Mouse (Mus musculus) limb, embryonic 14.5 days (tissue): ENCODE measurements around the gene Tbp. TPM values are rescaled to one million over a fixed set of nuclear protein-coding genes. Genes with fewer than 3 reads are reported as not detected.
A peak's percentile ranks its signal among the peaks of the same experiment; 100 is the strongest.

Experiments used
- ATAC-seq: fragments of 200-750 bp; cut with Nextera tagmentation; 2 replicates; pipeline ENCODE4 v1.8.0; 2017; ENCODE audit warnings: low read depth, moderate number of reproducible peaks, moderate TSS enrichment; ENCODE audit not compliant: low FRiP score
- DNase-seq: peaks from one replicate; pipeline ENCODE4 v3.0.0-alpha.2; 2015; ENCODE audit warnings: low spot score
- H3K27ac ChIP-seq: fragments of 300-500 bp; sonication (generic); replicated peaks from 2 replicates; pipeline ENCODE4 v1.5.1; 2014; ENCODE audit warnings: low read depth, mild to moderate bottlenecking, low read length, moderate library complexity, mixed read lengths
- H3K27me3 ChIP-seq: fragments of 300-500 bp; sonication (generic); 2 replicates; pipeline ENCODE4 v1.6.1; 2014; ENCODE audit warnings: low read length, mixed read lengths; ENCODE audit not compliant: control insufficient read depth, insufficient read depth
- H3K36me3 ChIP-seq: fragments of 300-500 bp; sonication (generic); 2 replicates; pipeline ENCODE4 v1.6.1; 2014; ENCODE audit warnings: mild to moderate bottlenecking, low read length, moderate library complexity, mixed read lengths; ENCODE audit not compliant: control insufficient read depth, insufficient read depth
- H3K4me1 ChIP-seq: fragments of 300-500 bp; sonication (generic); 2 replicates; pipeline ENCODE4 v1.6.1; 2014; ENCODE audit warnings: antibody characterized with exemption, low read length, mixed read lengths; ENCODE audit not compliant: control insufficient read depth, insufficient read depth
- H3K4me2 ChIP-seq: fragments of 300-500 bp; sonication (generic); replicated peaks from 2 replicates; pipeline ENCODE4 v1.6.1; 2014; ENCODE audit warnings: low read depth, mild to moderate bottlenecking, low read length, moderate library complexity; ENCODE audit not compliant: severe bottlenecking
- H3K4me3 ChIP-seq: fragments of 300-500 bp; sonication (generic); replicated peaks from 2 replicates; pipeline ENCODE4 v1.5.1; 2014; ENCODE audit warnings: low read length
- H3K9ac ChIP-seq: fragments of 300-500 bp; sonication (generic); 2 replicates; pipeline ENCODE4 v1.6.1; 2014; ENCODE audit warnings: mild to moderate bottlenecking, low read depth, low read length, moderate library complexity; ENCODE audit not compliant: severe bottlenecking
- H3K9me3 ChIP-seq: fragments of 300-500 bp; sonication (generic); 2 replicates; pipeline ENCODE4 v1.6.1; 2016; ENCODE audit warnings: low read length; ENCODE audit not compliant: control insufficient read depth
- POLR2A ChIP-seq: fragments of 200-500 bp; IDR thresholded peaks from 2 replicates; pipeline ENCODE4 v1.8.0; 2012; ENCODE audit warnings: inconsistent platforms, mild to moderate bottlenecking, moderate library complexity, borderline replicate concordance; ENCODE audit not compliant: insufficient read depth, insufficient read length; ENCODE audit errors: extremely low read depth
- WGBS: fragments of 180-500 bp; shearing (Covaris S2); extraction: QIAGEN DNeasy Blood & Tissue Kit; methylation state at CpG from one replicate; pipeline ENCODE4 v1.1.7; 2014; 5-methylcytosine and 5-hydroxymethylcytosine counted together
- polyA plus RNA-seq, 2 experiments: library from polyadenylated mRNA; depleted of rRNA in 1 of 2; stranded (reverse) in 1 of 2; unstranded in 1 of 2; fragments of >200 nt; fragmentation: Nextera tagmentation in 1 of 2; extraction: Ambion mirVana in 1 of 2; gene quantifications; 2 replicates each; pipeline versions ENCODE4 v1.2.1 to v1.2.3; 2012 to 2014

Gene Tbp
- polyA plus RNA-seq, 2 experiments, result 48.3 to 67.6 TPM

GRCm38 (mm10) chr17:15510694-15511093 is 11.0 kb downstream of the Tbp start:
- Histone ChIP-seq H3K27me3 (no peaks in the 10 kb centered on the region), H3K27ac (no peak overlapping the region), H3K9me3 (no peaks in the 10 kb centered on the region), H3K4me2 (no peak overlapping the region), H3K36me3 (peaks cover 93% of the 10 kb centered on the region), H3K4me3 (no peak overlapping the region), H3K9ac (no peak overlapping the region), H3K4me1 (no peaks in the 10 kb centered on the region)
- no peak for DNase-seq
- no peak for TF ChIP-seq POLR2A
- 95% methylated on average over 2 of the region's 2 CpGs for WGBS
- ATAC-seq, result no peak

GRCm38 (mm10) chr17:15517776-15518175 is 18.1 kb downstream of the Tbp start:
- no peak for DNase-seq
- no peaks in the 10 kb centered on the region for H3K9me3 ChIP-seq
- no peak for TF ChIP-seq POLR2A
- ATAC-seq, result no peak
- no peak overlapping the region for H3K4me2 ChIP-seq
- H3K4me1 ChIP-seq, result no peaks in the 10 kb centered on the region
- no peaks in the 10 kb centered on the region for H3K27me3 ChIP-seq
- no peak overlapping the region for H3K4me3 ChIP-seq
- H3K9ac ChIP-seq, result no peak overlapping the region
- H3K36me3 ChIP-seq, result peaks cover 91% of the 10 kb centered on the region
- WGBS, result 75% methylated on average over 5 of the region's 5 CpGs
- H3K27ac ChIP-seq, result no peak overlapping the region

- peaks cover 87% of the 10 kb centered on the region for H3K36me3 ChIP-seq
- 91% methylated on average over 5 of the region's 5 CpGs for WGBS
- no peak overlapping the region for H3K9ac ChIP-seq
Measured at GRCm38 (mm10) chr17:15518186-15518585, 18.5 kb downstream of the Tbp start.

GRCm38 (mm10) chr17:15518766-15519165 is 19.1 kb downstream of the Tbp start:
- no peak overlapping the region for H3K4me2 ChIP-seq
- H3K27ac ChIP-seq, result no peak overlapping the region
- no peak for DNase-seq
- H3K9ac ChIP-seq, result no peak overlapping the region
- 92% methylated on average over 1 of the region's 1 CpGs for WGBS
- H3K27me3 ChIP-seq, result no peaks in the 10 kb centered on the region
- H3K4me3 ChIP-seq, result no peak overlapping the region
- TF ChIP-seq POLR2A, result no peak
- H3K4me1 ChIP-seq, result no peaks in the 10 kb centered on the region
- H3K9me3 ChIP-seq, result no peaks in the 10 kb centered on the region
- H3K36me3 ChIP-seq, result peaks cover 85% of the 10 kb centered on the region
- no peak for ATAC-seq

More at GRCm38 (mm10) chr17:15518186-15518585, 18.5 kb downstream of the Tbp start:
- H3K27ac ChIP-seq, result no peak overlapping the region
- H3K27me3 ChIP-seq, result no peaks in the 10 kb centered on the region
- H3K4me3 ChIP-seq, result no peak overlapping the region
- no peak for ATAC-seq
- no peak for DNase-seq
- H3K4me2 ChIP-seq, result no peak overlapping the region
- no peak for TF ChIP-seq POLR2A
- H3K9me3 ChIP-seq, result no peaks in the 10 kb centered on the region
- H3K4me1 ChIP-seq, result no peaks in the 10 kb centered on the region

GRCm38 (mm10) chr17:15526304-15526703 is 26.6 kb downstream of the Tbp start:
- ATAC-seq (no peak), DNase-seq (no peak)
- TF ChIP-seq POLR2A, result no peak
- H3K36me3 ChIP-seq, result peaks cover 29% of the 10 kb centered on the region
- no peak overlapping the region for H3K27ac ChIP-seq
- no peaks in the 10 kb centered on the region for H3K27me3 ChIP-seq
- H3K4me1 ChIP-seq, result peaks cover 10% of the 10 kb centered on the region
- H3K9ac ChIP-seq, result peak overlapping the region; percentile 66
- H3K9me3 ChIP-seq, result no peaks in the 10 kb centered on the region
- 9% methylated on average over 10 of the region's 10 CpGs for WGBS
- peak overlapping the region; percentile 65 for H3K4me2 ChIP-seq
- peak overlapping the region; percentile 71 for H3K4me3 ChIP-seq

GRCm38 (mm10) chr17:15526986-15527810 is 27.5 kb downstream of the Tbp start, which contains the start of gene Pdcd2:
Pdcd2 (minus strand) TSS chr17:15527301.
- Histone ChIP-seq H3K4me2 (peak within 1 kb of the TSS; percentile 65), H3K9me3 (no peaks in the 10 kb centered on the region), H3K27ac (peak within 1 kb of the TSS; percentile 63), H3K9ac (peak within 1 kb of the TSS; percentile 66), H3K36me3 (peaks cover 21% of the 10 kb centered on the region), H3K4me1 (peaks cover 10% of the 10 kb centered on the region), H3K27me3 (no peaks in the 10 kb centered on the region), H3K4me3 (peak within 1 kb of the TSS; percentile 71)
- WGBS, result under 1% methylated on average over 52 of the region's 55 CpGs
- DNase-seq, result peak; percentile 92
- ATAC-seq, result peak; percentile 98
- peak; percentile 91; the same call in 1 of the 2 replicates for TF ChIP-seq POLR2A
